9 mouse cellular contexts compared by ENCODE assay signal in the genomic region with DNA sequence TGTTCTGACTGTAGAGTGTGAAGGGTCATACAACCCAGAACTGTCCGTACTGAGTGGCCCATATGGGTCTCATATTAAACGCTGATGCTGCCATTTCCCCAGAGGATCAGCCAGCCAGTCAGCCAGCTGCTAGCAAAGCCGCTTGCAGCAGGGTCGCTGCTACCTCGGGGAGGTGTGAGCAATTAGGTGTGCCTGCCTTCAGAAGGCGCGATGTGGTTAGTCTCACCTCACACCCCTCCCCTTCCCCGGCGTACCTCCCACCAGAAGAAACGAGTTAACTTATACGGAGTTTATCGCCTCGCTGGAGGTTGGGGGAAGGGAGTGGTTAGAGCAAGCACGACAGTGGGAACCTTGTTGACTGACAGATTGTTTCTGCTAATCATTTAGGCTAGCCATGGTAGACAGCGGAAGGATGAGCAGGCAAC. TPM values are rescaled to one million over a fixed set of nuclear protein-coding genes. Genes with fewer than 3 reads are reported as not detected.
DNase-seq lines count a peak whose midpoint lies in the region; ATAC-seq and TF ChIP-seq lines count a peak whose summit lies in the region.
"Had no signal": no experiment of that assay in that cellular context is flagged by ENCODE, and none has a peak within 500 bp of the region (broad histone marks: within the 10 kb centered on the region; RNA-seq: fewer than 3 reads in every experiment).

No protein-coding gene starts in this region.

- H3K4me2 ChIP-seq in hindbrain, postnatal 0 days (ENCODE audit: low read depth, low read length): peak overlapping the region; percentile 81
- H3K4me2 ChIP-seq in liver, embryonic 13.5 days: peak overlapping the region; percentile 81

- peak overlapping the region; percentile 78 for H3K4me3 ChIP-seq in hindbrain, postnatal 0 days (ENCODE audit: low read length)
- H3K4me3 ChIP-seq in liver, embryonic 13.5 days (replicated peaks): peak overlapping the region; percentile 60
- H3K4me3 ChIP-seq: myocyte had no signal

- 2% methylated on average over 15 of the region's 15 CpGs for WGBS in hindbrain, postnatal 0 days
- under 1% methylated on average over 15 of the region's 15 CpGs for WGBS in liver, embryonic 13.5 days (ENCODE audit: insufficient replicate concordance)

- DNase-seq in CD4-positive, CD25-positive, alpha-beta regulatory T cell, adult 2 months (ENCODE audit: low read depth, low spot score): peak; percentile 9
- peak; percentile 1 for DNase-seq in thymus, postnatal 25 days
- no peak for DNase-seq in thymus, adult 18-20 months
- DNase-seq in hindbrain, postnatal 0 days (ENCODE audit: low spot score): peak; percentile 55
- no peak for DNase-seq in liver, embryonic 13.5 days
- peak; percentile 55 to 61 for DNase-seq in right cerebral cortex, postnatal 10 days (ENCODE audit: low spot score in 2 of 2)
- no peak for DNase-seq in testis, postnatal 10 days (ENCODE audit: low spot score)

- H3K9me3 ChIP-seq in hindbrain, postnatal 0 days (ENCODE audit: low read length): no peaks in the 10 kb centered on the region
- no peaks in the 10 kb centered on the region for H3K9me3 ChIP-seq in liver, embryonic 13.5 days (replicated peaks)

- H3K27me3 ChIP-seq in hindbrain, postnatal 0 days (ENCODE audit: insufficient read depth, low read length): no peaks in the 10 kb centered on the region
- peaks cover 53% of the 10 kb centered on the region for H3K27me3 ChIP-seq in liver, embryonic 13.5 days

- TF ChIP-seq CTCF in hindbrain, postnatal 0 days (IDR thresholded peaks at IDR 0.05; ENCODE audit: low read depth): no peak

- no peak for ATAC-seq in CD4-positive, CD25-positive, alpha-beta regulatory T cell, adult 4 months
- ATAC-seq in hindbrain, postnatal 0 days: peak; percentile 37; the same call in 1 of the 2 replicates
- ATAC-seq in liver, embryonic 13.5 days (ENCODE audit: low read depth): peak; percentile 23; the same call in 1 of the 2 replicates

- 0 out of 2 replicates have a peak, but pooled peaks cover 3% of the 10 kb centered on the region for H3K4me1 ChIP-seq in hindbrain, postnatal 0 days (ENCODE audit: insufficient read depth, low read length)
- peaks cover 12% of the 10 kb centered on the region for H3K4me1 ChIP-seq in liver, embryonic 13.5 days (replicated peaks)

- H3K27ac ChIP-seq in hindbrain, postnatal 0 days: peak overlapping the region; percentile 85
- no peak overlapping the region for H3K27ac ChIP-seq in liver, embryonic 13.5 days

- no peaks in the 10 kb centered on the region for H3K36me3 ChIP-seq in hindbrain, postnatal 0 days (ENCODE audit: insufficient read depth, low read length)
- no peaks in the 10 kb centered on the region for H3K36me3 ChIP-seq in liver, embryonic 13.5 days

- peak overlapping the region; percentile 64 for H3K9ac ChIP-seq in hindbrain, postnatal 0 days (replicated peaks; ENCODE audit: low read length)
- H3K9ac ChIP-seq in liver, embryonic 13.5 days: no peak overlapping the region

RNA-seq across cellular contexts. Expression of gene Rasgef1b, which starts 0.8 kb away (rescaled TPM):
- 1 to 10 TPM; 1.5 to 4.1 TPM for polyA plus RNA-seq in CD4-positive, CD25-positive, alpha-beta regulatory T cell, adult 4 months (2017; shearing (Covaris generic))
- total RNA-seq in hindbrain, postnatal 0 days (2014; rRNA removed): 34.8 and 39.9 TPM in 2 replicates
- 31.1 and 32.0 TPM in 2 replicates for polyA plus RNA-seq in hindbrain, postnatal 0 days (2015; fragmentation: Nextera tagmentation; extraction: Ambion mirVana)
- polyA plus RNA-seq in liver, embryonic 13.5 days (2015; fragmentation: Nextera tagmentation; extraction: Ambion mirVana): 4.3 and 5.1 TPM in 2 replicates

Comparison
In these comparisons a context has a peak if more than half of its experiments do, and no peak if none do; other contexts are left out.
1. DNase-seq: peak in CD4-positive, CD25-positive, alpha-beta regulatory T cell, adult 2 months (single experiment), thymus, postnatal 25 days (single experiment), hindbrain, postnatal 0 days (single experiment) and right cerebral cortex, postnatal 10 days (2 of 2); none in thymus, adult 18-20 months (0 of 2), liver, embryonic 13.5 days (single experiment) and testis, postnatal 10 days (single experiment).